Mouse (Mus musculus): Measurements from ENCODE around the gene Ccdc171. TPM values are rescaled to one million over a fixed set of nuclear protein-coding genes. Genes with fewer than 3 reads are reported as not detected.

Ccdc171 gene
- polyA plus RNA-seq, 1 experiment from 2014 or later, result 6.5 TPM

- Histone ChIP-seq H3K9me3 (ENCODE audit: control insufficient read depth, low read depth, low read length) (no peaks in the 10 kb centered on the region), H3K4me1 (ENCODE audit: control insufficient read depth, insufficient read depth, low read length) (no peaks in the 10 kb centered on the region), H3K27me3 (ENCODE audit: control insufficient read depth, insufficient read depth, low read length) (no peaks in the 10 kb centered on the region), H3K4me2 (replicated peaks; ENCODE audit: low read depth, low read length) (no peak overlapping the region), H3K36me3 (ENCODE audit: control insufficient read depth, insufficient read depth, low read length) (no peaks in the 10 kb centered on the region), H3K27ac (ENCODE audit: low read length) (no peak overlapping the region), H3K9ac (replicated peaks; ENCODE audit: low read depth, low read length) (no peak overlapping the region), H3K4me3 (ENCODE audit: low read depth, low read length) (no peak overlapping the region)
- ATAC-seq (ENCODE audit: insufficient number of reproducible peaks, insufficient read depth, low FRiP score, low read depth), result no peak
- 69% methylated on average over 7 of the region's 7 CpGs for WGBS
Measured at GRCm38 (mm10) chr4:83846304-83846703, 321.0 kb downstream of the Ccdc171 start.

- Histone ChIP-seq H3K27me3 (ENCODE audit: control insufficient read depth, insufficient read depth, low read length) (no peaks in the 10 kb centered on the region), H3K36me3 (ENCODE audit: control insufficient read depth, insufficient read depth, low read length) (no peaks in the 10 kb centered on the region), H3K9ac (replicated peaks; ENCODE audit: low read depth, low read length) (no peak overlapping the region), H3K9me3 (ENCODE audit: control insufficient read depth, low read depth, low read length) (no peaks in the 10 kb centered on the region), H3K4me3 (ENCODE audit: low read depth, low read length) (no peak overlapping the region), H3K27ac (ENCODE audit: low read length) (no peak overlapping the region), H3K4me1 (ENCODE audit: control insufficient read depth, insufficient read depth, low read length) (no peaks in the 10 kb centered on the region), H3K4me2 (replicated peaks; ENCODE audit: low read depth, low read length) (no peak overlapping the region)
- no peak for ATAC-seq (ENCODE audit: insufficient number of reproducible peaks, insufficient read depth, low FRiP score, low read depth)
- 84% methylated on average over 5 of the region's 5 CpGs for WGBS
Measured at GRCm38 (mm10) chr4:83853885-83854284, 328.5 kb downstream of the Ccdc171 start.

DNA sequence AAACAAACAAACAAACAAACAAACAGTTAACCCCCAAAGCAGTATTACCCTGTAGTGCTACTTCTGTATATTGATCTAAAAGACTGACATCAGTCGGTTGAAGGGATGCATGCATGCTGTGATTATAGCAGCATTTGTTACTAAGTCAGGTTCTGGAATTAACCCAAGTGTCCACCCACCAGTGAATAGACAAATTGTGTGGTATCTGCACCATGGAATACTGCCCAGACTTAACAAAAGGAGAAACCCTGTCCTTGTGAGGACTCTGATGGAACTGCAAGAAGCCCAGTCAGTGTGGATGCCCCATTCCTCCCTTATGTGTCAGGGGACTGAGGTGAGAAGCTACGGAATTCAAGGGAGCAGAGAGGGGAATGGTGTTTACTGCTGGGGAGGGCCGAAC lies 336.4 kb downstream of the Ccdc171 start:
- Histone ChIP-seq H3K4me2 (replicated peaks; ENCODE audit: low read depth, low read length) (no peak overlapping the region), H3K9me3 (ENCODE audit: control insufficient read depth, low read depth, low read length) (no peaks in the 10 kb centered on the region), H3K27ac (ENCODE audit: low read length) (no peak overlapping the region), H3K27me3 (ENCODE audit: control insufficient read depth, insufficient read depth, low read length) (no peaks in the 10 kb centered on the region), H3K36me3 (ENCODE audit: control insufficient read depth, insufficient read depth, low read length) (no peaks in the 10 kb centered on the region), H3K9ac (replicated peaks; ENCODE audit: low read depth, low read length) (no peak overlapping the region), H3K4me3 (ENCODE audit: low read depth, low read length) (no peak overlapping the region), H3K4me1 (ENCODE audit: control insufficient read depth, insufficient read depth, low read length) (no peaks in the 10 kb centered on the region)
- no peak for ATAC-seq (ENCODE audit: insufficient number of reproducible peaks, insufficient read depth, low FRiP score, low read depth)
- 69% methylated on average over 3 of the region's 3 CpGs for WGBS

DNA sequence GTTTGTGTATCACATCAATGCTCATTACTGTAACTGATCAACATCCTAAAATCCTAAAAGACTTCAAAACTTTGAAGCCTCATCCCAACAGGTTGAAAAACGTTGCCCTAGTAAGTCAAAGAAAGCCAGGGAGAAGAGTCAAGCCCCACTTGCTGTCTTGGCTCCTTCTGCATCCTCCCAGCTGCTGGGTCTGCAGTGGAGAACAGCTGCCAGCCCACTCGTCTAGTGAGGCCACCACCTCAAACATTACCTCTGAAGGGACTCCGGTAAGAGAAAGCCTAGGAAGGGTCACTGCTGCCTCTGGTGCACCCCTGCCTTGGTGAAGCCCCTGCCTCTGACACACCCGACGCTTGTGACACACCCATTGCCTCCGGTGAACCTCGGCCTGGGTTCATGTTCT lies 336.9 kb downstream of the Ccdc171 start:
- ATAC-seq (ENCODE audit: insufficient number of reproducible peaks, insufficient read depth, low FRiP score, low read depth), result no peak
- H3K27me3 ChIP-seq (ENCODE audit: control insufficient read depth, insufficient read depth, low read length), result no peaks in the 10 kb centered on the region

DNA sequence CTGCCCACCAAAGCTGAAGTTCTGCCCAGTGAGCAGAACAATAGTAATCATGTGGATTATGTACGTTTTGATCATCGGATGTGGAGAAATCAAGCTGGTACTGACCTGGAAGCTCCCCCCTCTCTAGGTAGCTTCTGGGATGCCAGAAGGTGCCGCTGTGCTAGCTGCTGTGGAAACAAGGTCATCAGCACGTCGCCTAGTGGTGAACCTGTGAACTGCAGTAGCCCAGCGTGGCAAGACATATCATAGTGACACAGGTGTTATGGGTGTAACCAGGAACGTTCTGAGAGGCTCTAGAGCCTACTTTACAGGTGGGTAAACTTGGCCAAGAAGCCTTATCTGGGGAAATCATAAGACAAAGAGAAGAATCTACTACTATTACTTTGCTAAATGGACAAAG lies 351.3 kb downstream of the Ccdc171 start:
- H3K4me3 ChIP-seq (ENCODE audit: low read depth, low read length), result no peak overlapping the region
- ATAC-seq (ENCODE audit: insufficient number of reproducible peaks, insufficient read depth, low FRiP score, low read depth), result no peak

More for the DNA sequence above, 336.9 kb downstream of the Ccdc171 start:
- H3K4me3 ChIP-seq (ENCODE audit: low read depth, low read length), result no peak overlapping the region
- no peaks in the 10 kb centered on the region for H3K4me1 ChIP-seq (ENCODE audit: control insufficient read depth, insufficient read depth, low read length)
- H3K27ac ChIP-seq (ENCODE audit: low read length), result no peak overlapping the region
- no peaks in the 10 kb centered on the region for H3K9me3 ChIP-seq (ENCODE audit: control insufficient read depth, low read depth, low read length)
- no peak overlapping the region for H3K9ac ChIP-seq (replicated peaks; ENCODE audit: low read depth, low read length)
- H3K36me3 ChIP-seq (ENCODE audit: control insufficient read depth, insufficient read depth, low read length), result no peaks in the 10 kb centered on the region
- H3K4me2 ChIP-seq (replicated peaks; ENCODE audit: low read depth, low read length), result no peak overlapping the region
- WGBS, result 75% methylated on average over 7 of the region's 7 CpGs

GRCm38 (mm10) chr4:83878236-83878635 lies 352.9 kb downstream of the Ccdc171 start:
- Histone ChIP-seq H3K36me3 (ENCODE audit: control insufficient read depth, insufficient read depth, low read length) (no peaks in the 10 kb centered on the region), H3K27me3 (ENCODE audit: control insufficient read depth, insufficient read depth, low read length) (no peaks in the 10 kb centered on the region), H3K27ac (ENCODE audit: low read length) (no peak overlapping the region), H3K4me2 (replicated peaks; ENCODE audit: low read depth, low read length) (no peak overlapping the region), H3K4me3 (ENCODE audit: low read depth, low read length) (no peak overlapping the region), H3K9ac (replicated peaks; ENCODE audit: low read depth, low read length) (no peak overlapping the region), H3K9me3 (ENCODE audit: control insufficient read depth, low read depth, low read length) (no peaks in the 10 kb centered on the region), H3K4me1 (ENCODE audit: control insufficient read depth, insufficient read depth, low read length) (no peaks in the 10 kb centered on the region)
- WGBS, result 62% methylated on average over 8 of the region's 8 CpGs
- no peak for ATAC-seq (ENCODE audit: insufficient number of reproducible peaks, insufficient read depth, low FRiP score, low read depth)

More for the DNA sequence above, 351.3 kb downstream of the Ccdc171 start:
- WGBS, result 54% methylated on average over 7 of the region's 7 CpGs
- no peak overlapping the region for H3K9ac ChIP-seq (replicated peaks; ENCODE audit: low read depth, low read length)
- H3K36me3 ChIP-seq (ENCODE audit: control insufficient read depth, insufficient read depth, low read length), result no peaks in the 10 kb centered on the region
- no peaks in the 10 kb centered on the region for H3K9me3 ChIP-seq (ENCODE audit: control insufficient read depth, low read depth, low read length)
- H3K4me2 ChIP-seq (replicated peaks; ENCODE audit: low read depth, low read length), result no peak overlapping the region
- H3K27ac ChIP-seq (ENCODE audit: low read length), result no peak overlapping the region
- no peaks in the 10 kb centered on the region for H3K4me1 ChIP-seq (ENCODE audit: control insufficient read depth, insufficient read depth, low read length)
- no peaks in the 10 kb centered on the region for H3K27me3 ChIP-seq (ENCODE audit: control insufficient read depth, insufficient read depth, low read length)

DNA sequence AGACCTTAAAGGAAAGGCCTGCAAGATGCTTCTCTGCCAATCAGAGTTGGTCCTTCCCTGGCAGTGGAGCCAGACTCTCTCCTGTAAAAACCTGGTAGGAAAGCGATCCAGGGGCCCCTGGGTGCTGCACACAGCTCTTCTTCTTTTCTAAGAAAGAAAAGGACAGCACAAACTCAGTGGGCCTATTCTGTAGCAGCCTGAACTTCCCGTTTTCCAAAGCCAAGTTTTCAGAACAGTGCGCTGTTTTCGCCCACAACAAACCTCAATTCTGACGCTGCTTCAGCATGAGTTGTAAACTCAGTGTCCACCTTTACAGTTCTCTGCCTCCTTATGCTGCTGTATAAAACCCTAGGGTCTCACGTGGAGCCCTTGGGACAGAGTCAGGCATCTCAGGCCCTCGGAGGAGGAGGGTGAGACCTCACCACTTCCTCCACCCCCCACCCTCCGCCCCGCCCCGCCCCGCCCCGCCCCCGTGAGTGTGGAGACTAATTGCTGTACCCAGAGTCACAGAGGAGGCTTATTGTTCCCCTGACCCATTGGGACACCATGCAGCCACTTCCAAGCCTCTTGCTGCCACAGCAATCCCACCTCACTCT lies 363.2 kb downstream of the Ccdc171 start:
- Histone ChIP-seq H3K9ac (replicated peaks; ENCODE audit: low read depth, low read length) (no peak overlapping the region), H3K4me2 (replicated peaks; ENCODE audit: low read depth, low read length) (no peak overlapping the region), H3K4me1 (ENCODE audit: control insufficient read depth, insufficient read depth, low read length) (no peaks in the 10 kb centered on the region), H3K27ac (ENCODE audit: low read length) (no peak overlapping the region), H3K27me3 (ENCODE audit: control insufficient read depth, insufficient read depth, low read length) (no peaks in the 10 kb centered on the region), H3K9me3 (ENCODE audit: control insufficient read depth, low read depth, low read length) (no peaks in the 10 kb centered on the region), H3K36me3 (ENCODE audit: control insufficient read depth, insufficient read depth, low read length) (no peaks in the 10 kb centered on the region), H3K4me3 (ENCODE audit: low read depth, low read length) (no peak overlapping the region)
- no peak for ATAC-seq (ENCODE audit: insufficient number of reproducible peaks, insufficient read depth, low FRiP score, low read depth)
- 53% methylated on average over 13 of the region's 13 CpGs for WGBS

DNA sequence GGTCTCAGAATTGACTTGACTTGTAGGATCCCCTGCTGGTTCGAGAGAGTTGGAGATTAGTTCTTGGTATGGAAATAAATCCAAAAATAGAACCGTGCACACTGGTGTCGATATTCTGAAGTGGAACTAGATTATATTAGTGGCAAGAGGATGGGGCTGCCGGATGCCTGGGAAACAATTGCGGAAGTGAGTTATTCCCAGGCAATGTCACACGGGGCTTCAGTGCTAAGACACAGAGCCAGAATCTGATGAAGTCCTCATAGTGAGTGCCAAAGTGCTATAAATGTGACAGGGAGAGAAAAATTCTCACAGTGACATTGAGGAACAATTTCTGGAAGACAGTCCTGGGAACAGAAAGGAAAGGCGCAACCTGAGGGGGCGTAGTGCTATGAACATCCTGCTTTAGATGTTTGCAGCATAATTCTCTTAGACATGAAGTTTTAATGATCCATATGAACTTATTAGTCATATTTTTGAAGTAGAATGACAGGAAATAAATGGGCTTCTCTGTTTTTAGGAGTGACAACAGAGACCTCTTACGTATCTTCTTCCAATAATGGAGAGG lies 376.8 kb downstream of the Ccdc171 start:
- Histone ChIP-seq H3K4me1 (ENCODE audit: control insufficient read depth, insufficient read depth, low read length) (no peaks in the 10 kb centered on the region), H3K36me3 (ENCODE audit: control insufficient read depth, insufficient read depth, low read length) (no peaks in the 10 kb centered on the region), H3K4me3 (ENCODE audit: low read depth, low read length) (no peak overlapping the region), H3K27ac (ENCODE audit: low read length) (no peak overlapping the region), H3K4me2 (replicated peaks; ENCODE audit: low read depth, low read length) (no peak overlapping the region), H3K9me3 (ENCODE audit: control insufficient read depth, low read depth, low read length) (no peaks in the 10 kb centered on the region), H3K9ac (replicated peaks; ENCODE audit: low read depth, low read length) (no peak overlapping the region), H3K27me3 (ENCODE audit: control insufficient read depth, insufficient read depth, low read length) (no peaks in the 10 kb centered on the region)
- whole genome bisulfite sequencing, result 80% methylated on average over 9 of the region's 9 CpGs
- ATAC-seq (ENCODE audit: insufficient number of reproducible peaks, insufficient read depth, low FRiP score, low read depth), result no peak

All from stomach, embryonic 14.5 days (tissue).